Mouse (Mus musculus) fibroblast of lung, adult 2 months (primary cell): ENCODE measurements around the gene Ccdc187.

ENCODE experiments used
- DNase-seq: peaks from one replicate; pipeline ENCODE4 v3.0.0-alpha.2; 2011; ENCODE audit warnings: low read depth

Ccdc187 gene

GRCm38 (mm10) chr2:26294457-26294856 is at the start of gene Ccdc187:
Ccdc187 (minus strand) TSS chr2:26294557.
- no peak for DNase-seq

- no peak for DNase-seq
These were observed 48.5 kb upstream of the Ccdc187 start for GRCm38 (mm10) chr2:26342609-26343490.

- DNase-seq, result no peak
These were observed 47.7 kb upstream of the Ccdc187 start for GRCm38 (mm10) chr2:26342044-26342443.

GRCm38 (mm10) chr2:26341510-26341981 is 47.2 kb upstream of the Ccdc187 start:
- no peak for DNase-seq

GRCm38 (mm10) chr2:26339204-26339551 is 44.8 kb upstream of the Ccdc187 start:
- no peak for DNase-seq

- no peak for DNase-seq
These were observed 44.2 kb upstream of the Ccdc187 start for GRCm38 (mm10) chr2:26338302-26339203.

- no peak for DNase-seq
These were observed 36.3 kb upstream of the Ccdc187 start for GRCm38 (mm10) chr2:26330702-26331101.

- DNase-seq, result no peak
These were observed 35.7 kb upstream of the Ccdc187 start for GRCm38 (mm10) chr2:26330056-26330468.

GRCm38 (mm10) chr2:26329402-26329801 is 35.0 kb upstream of the Ccdc187 start:
- no peak for DNase-seq

- DNase-seq, result no peak
These were observed 33.5 kb upstream of the Ccdc187 start for GRCm38 (mm10) chr2:26327852-26328251.

- DNase-seq, result no peak
These were observed 31.2 kb upstream of the Ccdc187 start for GRCm38 (mm10) chr2:26325386-26326181.

GRCm38 (mm10) chr2:26324917-26325316 is 30.6 kb upstream of the Ccdc187 start:
- DNase-seq, result no peak

- DNase-seq, result no peak
These were observed 29.4 kb upstream of the Ccdc187 start for GRCm38 (mm10) chr2:26323589-26324325.

- no peak for DNase-seq
These were observed 26.2 kb upstream of the Ccdc187 start for GRCm38 (mm10) chr2:26320245-26321185.

GRCm38 (mm10) chr2:26319519-26320244 is 25.3 kb upstream of the Ccdc187 start:
- no peak for DNase-seq

- DNase-seq, result no peak
These were observed 24.8 kb upstream of the Ccdc187 start for GRCm38 (mm10) chr2:26319109-26319508.

GRCm38 (mm10) chr2:26317991-26318672 is 23.8 kb upstream of the Ccdc187 start:
- no peak for DNase-seq

GRCm38 (mm10) chr2:26317371-26317770 is 23.0 kb upstream of the Ccdc187 start:
- DNase-seq, result no peak
